Mouse (Mus musculus) CH12.LX (cell line): Measurements from ENCODE around the gene Tgfbr1.

Experiments
- CTCF ChIP-seq, 2 experiments: IDR thresholded peaks in 1 of 2; conservative IDR thresholded peaks in 1 of 2; 2 replicates each; pipeline ENCODE4 v1.5.1; 2011 to 2012; ENCODE audit warnings: low read depth in 2 of 2, low read length in 2 of 2, improper control_type of control experiment in 1 of 2, inconsistent platforms in 1 of 2, mild to moderate bottlenecking in 1 of 2, moderate library complexity in 1 of 2
- RCOR1 ChIP-seq: conservative IDR thresholded peaks from 2 replicates; pipeline ENCODE4 v1.6.1; 2012; ENCODE audit warnings: low read depth, mild to moderate bottlenecking, inconsistent platforms, low read length, improper control_type of control experiment

DNA sequence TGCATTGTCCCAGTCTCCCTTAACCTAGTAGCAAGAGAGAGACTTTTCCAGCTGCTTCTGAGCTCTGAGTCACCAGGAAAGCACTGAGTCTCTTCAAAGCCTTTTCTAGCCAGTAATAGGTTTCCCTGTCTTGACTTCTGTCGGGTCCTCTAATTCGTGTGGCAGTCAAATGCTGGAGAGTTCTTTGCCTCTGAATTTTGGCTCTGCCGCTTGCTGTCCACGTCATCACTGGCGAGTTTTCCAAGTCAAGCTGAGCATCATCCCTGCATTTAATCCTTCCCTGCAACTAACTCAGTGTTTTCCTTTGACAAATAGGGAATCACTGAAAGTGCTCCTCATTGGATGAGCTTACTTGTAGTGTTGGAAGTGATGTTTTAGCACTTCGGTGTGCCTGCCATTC is 36.6 kb upstream of the Tgfbr1 start:
- TF ChIP-seq RCOR1 = no peak
- no peak for TF ChIP-seq CTCF (conservative IDR thresholded peaks at IDR 0.05 in 1 of 2, IDR thresholded peaks at IDR 0.05 in 1 of 2; ENCODE audit: low read depth in 2 of 2, low read length in 2 of 2)
